Mouse (Mus musculus): ENCODE measurements around the gene Syngap1.
A peak's percentile ranks its signal among the peaks of the same experiment; 100 is the strongest.

Gene Syngap1

DNA sequence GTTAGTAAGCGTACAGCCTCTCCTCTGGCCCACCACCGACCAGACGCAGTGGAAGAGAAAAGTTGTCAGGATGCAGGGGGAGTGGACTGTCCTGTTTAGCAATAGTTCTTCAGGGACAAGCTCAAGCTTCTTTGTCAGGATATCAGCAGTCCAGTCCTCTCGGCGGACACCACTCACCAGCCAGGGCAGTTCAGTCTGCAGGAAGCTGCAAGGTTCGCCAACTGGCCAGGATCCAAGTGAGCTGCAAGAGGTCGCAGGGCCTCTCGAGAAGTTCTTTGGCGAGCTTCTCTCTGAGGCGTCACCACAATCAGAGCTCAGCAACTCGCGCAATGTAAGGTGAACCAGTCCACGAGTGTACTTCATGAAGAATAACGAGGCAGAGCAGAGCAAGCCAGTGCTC is 53.4 kb downstream of the Syngap1 start:
- DNase-seq (ENCODE audit: low spot score), result peak; percentile 41

GRCm38 (mm10) chr17:26995006-26995405 is 54.0 kb downstream of the Syngap1 start:
- DNase-seq (ENCODE audit: low spot score), result no peak

- DNase-seq (ENCODE audit: low spot score), result no peak
These were observed 54.5 kb downstream of the Syngap1 start for GRCm38 (mm10) chr17:26995562-26995961.

DNA sequence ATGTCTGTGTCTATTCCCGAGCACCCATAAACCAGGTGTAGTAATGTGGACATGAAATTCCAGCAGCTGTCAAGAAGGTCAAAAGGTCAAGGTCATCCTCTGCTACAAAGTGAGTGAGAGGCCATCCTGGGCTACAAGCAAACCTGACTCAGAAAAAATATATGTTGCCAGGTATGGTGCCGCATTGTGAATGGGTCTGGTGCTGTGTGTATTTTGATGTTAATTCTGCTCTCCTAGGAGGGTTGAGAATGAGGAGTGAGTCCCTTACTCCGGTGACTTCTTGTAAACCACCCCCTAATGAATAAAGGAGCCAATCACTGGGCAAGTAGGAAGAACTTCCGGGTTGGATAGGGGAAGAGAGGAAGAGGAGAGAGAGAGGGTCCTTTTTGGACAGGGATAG is 56.6 kb downstream of the Syngap1 start:
- DNase-seq (ENCODE audit: low spot score), result no peak

DNA sequence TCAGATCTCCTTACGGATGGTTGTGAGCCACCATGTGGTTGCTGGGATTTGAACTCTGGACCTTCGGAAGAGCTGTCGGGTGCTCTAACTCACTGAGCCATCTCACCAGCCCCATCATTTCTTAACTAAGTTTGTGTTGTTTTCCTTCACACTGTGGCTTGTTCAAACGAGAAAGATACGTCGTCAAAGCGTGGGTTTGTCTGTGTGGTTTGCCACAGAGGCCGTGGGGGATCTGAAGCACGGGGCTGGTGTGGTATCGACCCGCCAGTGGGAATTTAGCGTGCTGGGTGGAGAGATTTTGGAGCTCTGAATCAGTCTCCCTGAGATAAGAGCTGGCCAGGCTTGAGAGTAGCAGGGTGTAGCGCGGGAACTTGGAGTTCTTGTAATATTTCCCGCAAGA is 57.2 kb downstream of the Syngap1 start:
- no peak for DNase-seq (ENCODE audit: low spot score)

DNA sequence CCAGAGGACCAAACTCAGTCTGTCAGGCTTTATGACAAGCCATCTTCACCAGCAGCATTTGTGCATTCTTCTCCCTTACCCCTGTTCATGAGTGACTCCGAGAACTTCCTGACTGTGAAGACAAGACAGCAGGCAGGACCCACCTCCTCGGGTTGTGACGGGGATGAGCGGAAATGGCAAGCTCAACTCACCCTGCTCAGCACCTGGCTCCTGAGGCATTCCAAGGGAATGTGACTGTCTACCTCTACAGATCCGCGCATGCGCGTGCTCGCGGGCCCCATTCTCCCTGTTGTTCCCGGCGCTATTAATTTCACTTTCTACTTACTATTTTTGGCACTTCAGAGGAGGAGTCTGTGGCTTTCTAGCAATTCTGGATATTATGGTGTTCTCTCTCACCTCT is 58.9 kb downstream of the Syngap1 start:
- DNase-seq (ENCODE audit: low spot score), result no peak

GRCm38 (mm10) chr17:27001151-27001550 is 60.1 kb downstream of the Syngap1 start:
- no peak for DNase-seq (ENCODE audit: low spot score)

GRCm38 (mm10) chr17:27001889-27002288 is 60.8 kb downstream of the Syngap1 start:
- DNase-seq (ENCODE audit: low spot score), result no peak

GRCm38 (mm10) chr17:27004431-27004830 is 63.4 kb downstream of the Syngap1 start:
- no peak for DNase-seq (ENCODE audit: low spot score)

DNA sequence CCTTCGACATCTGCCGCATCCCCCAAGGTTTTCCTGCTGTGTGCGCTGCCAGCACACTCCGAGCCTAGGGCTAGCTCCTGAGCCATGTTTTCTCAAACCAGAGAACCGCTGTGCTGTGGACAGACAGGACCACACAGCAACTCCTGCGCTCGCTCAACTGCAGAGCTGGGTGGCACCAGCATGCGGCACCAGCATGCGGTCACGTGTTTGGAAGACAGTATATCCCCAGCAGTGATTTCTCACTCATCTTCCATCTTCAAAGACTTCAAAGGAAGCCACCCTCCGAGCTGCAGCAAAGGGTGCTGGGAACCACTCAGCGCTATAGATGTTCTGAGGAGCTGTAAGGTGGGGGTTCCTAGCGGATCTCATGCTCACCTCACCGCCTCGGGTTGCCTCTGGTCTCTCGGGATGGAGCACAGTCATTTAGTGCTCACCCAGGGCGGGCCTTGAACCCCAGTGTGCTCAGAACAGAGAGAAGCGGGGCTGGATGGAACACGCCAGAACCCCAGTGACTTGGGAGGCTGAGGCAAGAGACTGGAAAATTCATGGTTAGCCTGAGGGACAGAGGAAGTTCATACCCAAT is 63.9 kb downstream of the Syngap1 start:
- DNase-seq (ENCODE audit: low spot score), result no peak

- no peak for DNase-seq (ENCODE audit: low spot score)
These were observed 64.6 kb downstream of the Syngap1 start for GRCm38 (mm10) chr17:27005644-27006043.

DNA sequence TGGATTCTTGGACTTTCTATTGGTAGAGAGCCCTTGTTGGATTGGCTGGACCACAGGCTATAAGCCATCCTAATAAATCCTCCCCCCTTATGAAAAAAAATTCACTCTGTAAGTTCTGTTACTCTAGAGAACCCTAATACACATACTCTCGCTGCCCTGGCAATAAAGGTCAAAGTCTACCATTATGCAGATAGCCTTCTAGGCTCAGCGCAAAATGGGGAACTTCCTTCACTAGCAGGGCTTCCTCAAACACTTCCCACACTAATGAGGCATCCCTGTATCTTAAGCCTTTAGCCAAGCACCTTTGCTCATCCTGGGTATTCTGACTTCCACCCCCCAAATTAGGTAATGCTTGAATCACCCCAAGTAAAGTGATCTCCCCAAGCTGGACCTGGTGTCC is 67.2 kb downstream of the Syngap1 start:
- DNase-seq (ENCODE audit: low spot score), result no peak

DNA sequence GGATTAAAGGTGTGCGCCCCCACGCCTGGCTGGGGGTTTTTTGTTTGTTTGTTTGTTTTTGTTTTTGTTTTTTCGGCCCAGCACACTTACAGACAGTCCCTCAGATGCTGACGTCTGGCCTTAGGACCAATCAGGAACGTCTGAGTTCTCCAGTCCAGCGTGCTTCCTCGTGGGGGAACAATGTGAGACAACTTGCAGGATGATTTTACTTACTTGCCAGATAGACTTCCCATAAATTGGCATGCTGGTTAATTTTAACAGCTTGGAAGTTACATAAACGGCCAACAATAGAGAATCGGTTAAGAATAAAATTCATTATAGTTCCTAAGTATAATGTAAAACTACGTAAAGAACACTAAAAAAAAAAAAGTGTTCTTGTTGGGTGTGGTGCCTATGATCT is 70.1 kb downstream of the Syngap1 start:
- no peak for DNase-seq (ENCODE audit: low spot score)

- DNase-seq (ENCODE audit: low spot score), result no peak
These were observed 71.1 kb downstream of the Syngap1 start for GRCm38 (mm10) chr17:27011998-27012672.

- DNase-seq (ENCODE audit: low spot score), result no peak
These were observed 71.9 kb downstream of the Syngap1 start for GRCm38 (mm10) chr17:27012909-27013308.

GRCm38 (mm10) chr17:27017564-27018499 is 76.8 kb downstream of the Syngap1 start:
- peak; percentile 73 for DNase-seq (ENCODE audit: low spot score)

DNA sequence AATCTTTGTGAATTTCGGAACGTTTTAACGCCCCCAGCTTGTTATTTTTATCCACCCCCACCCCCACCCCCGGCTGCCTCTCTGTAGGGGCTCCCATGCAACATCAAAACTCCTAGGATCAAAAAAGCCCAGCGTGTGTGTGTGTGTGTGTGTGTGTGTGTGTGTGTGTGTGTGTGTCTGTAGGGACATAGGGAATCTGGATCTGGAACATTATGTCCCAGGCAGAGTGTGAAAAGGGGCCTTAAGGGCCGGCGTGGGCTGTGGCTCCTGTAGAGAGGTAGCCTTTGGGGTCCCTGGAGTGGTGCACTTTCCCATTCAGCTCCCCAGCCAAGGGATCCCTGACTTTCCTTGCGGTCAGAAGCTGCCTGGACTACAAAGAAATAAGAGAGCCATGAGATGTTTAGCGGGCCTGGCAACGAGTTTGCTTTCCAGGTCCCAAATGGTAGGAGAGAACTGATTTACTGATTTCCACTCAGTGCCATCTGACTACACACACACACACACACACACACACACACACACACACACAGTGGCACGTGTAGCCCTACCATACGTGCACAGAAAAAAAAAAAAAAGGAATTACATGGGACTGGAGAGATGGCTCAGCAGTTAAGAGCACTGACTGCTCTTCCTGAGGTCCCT is 77.6 kb downstream of the Syngap1 start:
- no peak for DNase-seq (ENCODE audit: low spot score)

DNA sequence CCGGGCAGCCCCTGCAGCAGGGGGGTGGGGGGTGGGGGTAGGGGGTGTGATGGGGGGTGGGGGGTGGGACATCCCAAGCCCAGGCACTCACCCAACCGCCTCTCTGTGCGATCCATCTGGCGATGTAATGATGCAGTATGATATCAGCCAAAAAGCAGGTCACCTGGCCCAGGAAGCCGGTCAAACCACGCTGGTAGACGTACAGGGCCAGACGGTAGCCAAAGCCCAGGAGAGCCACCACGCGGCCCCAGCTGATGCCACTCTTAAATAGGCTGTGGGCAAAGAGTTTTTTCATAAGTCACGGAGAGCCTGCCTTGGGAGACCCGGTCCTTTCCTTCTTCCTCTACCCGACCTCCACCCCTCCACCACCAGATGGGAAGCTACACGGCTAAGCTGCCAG is 80.0 kb downstream of the Syngap1 start:
- no peak for DNase-seq (ENCODE audit: low spot score)

- no peak for DNase-seq (ENCODE audit: low spot score)
These were observed 80.7 kb downstream of the Syngap1 start for GRCm38 (mm10) chr17:27021736-27022135.
